Mouse (Mus musculus) thymus, adult 2 months (tissue): Measurements from ENCODE around the gene Gm44790.

ENCODE experiments used
- CTCF ChIP-seq: fragments of 200-500 bp; IDR thresholded peaks from 2 replicates; pipeline ENCODE4 v1.5.1; 2012; ENCODE audit warnings: mild to moderate bottlenecking, control low read depth, low read length, moderate library complexity, borderline replicate concordance; ENCODE audit not compliant: control insufficient read depth, poor library complexity, insufficient read depth; ENCODE audit errors: extremely low read depth
- POLR2A ChIP-seq: fragments of 200-500 bp; IDR thresholded peaks from 2 replicates; pipeline ENCODE4 v1.6.1; 2012; ENCODE audit warnings: mild to moderate bottlenecking, low read length, control low read depth, moderate library complexity; ENCODE audit not compliant: control insufficient read depth, poor library complexity, insufficient read depth; ENCODE audit errors: extremely low read depth

DNA sequence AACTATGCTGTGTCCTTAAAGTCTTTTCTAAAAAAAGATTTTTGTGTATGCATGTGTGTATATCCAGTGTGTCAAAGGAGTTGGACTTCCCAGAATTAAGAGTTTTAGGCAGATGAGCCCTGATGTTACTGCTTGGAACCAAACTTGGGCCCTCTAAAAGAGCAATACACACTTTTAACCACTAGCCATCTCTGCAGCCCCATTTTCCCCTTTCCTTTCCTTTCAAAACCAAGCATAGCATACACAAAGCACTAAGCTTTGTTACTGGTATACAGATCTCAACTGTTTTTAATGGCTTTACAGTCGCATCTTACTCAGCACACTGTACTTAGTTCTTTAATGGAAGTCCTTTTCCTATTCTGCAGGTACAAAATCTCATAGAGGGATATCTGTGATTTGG, 13.1 kb downstream of the Gm44790 start:
- no peak for TF ChIP-seq CTCF
- no peak for TF ChIP-seq POLR2A
